Mouse (Mus musculus) cortical plate, adult 2 months (tissue): ENCODE data around the gene H2afy.

Source experiments
- CTCF ChIP-seq: fragments of 200-500 bp; IDR thresholded peaks from 2 replicates; pipeline ENCODE4 v1.5.1; 2011; ENCODE audit warnings: mild to moderate bottlenecking, control low read depth, low read length; ENCODE audit not compliant: insufficient read depth; ENCODE audit errors: extremely low read depth
- POLR2A ChIP-seq: fragments of 200-500 bp; IDR thresholded peaks from 2 replicates; pipeline ENCODE4 v1.6.1; 2011; ENCODE audit warnings: mild to moderate bottlenecking, low read length, control low read depth; ENCODE audit not compliant: insufficient read depth; ENCODE audit errors: extremely low read depth

GRCm38 (mm10) chr13:56155671-56156070 lies 19.5 kb upstream of the H2afy start:
- TF ChIP-seq CTCF (no peak), POLR2A (no peak)
